ENCODE assay signal across 7 mouse cellular contexts in genomic region chrX:96712907-96713774, GRCm38 (mm10). TPM values are rescaled to one million over a fixed set of nuclear protein-coding genes. Genes with fewer than 3 reads are reported as not detected.
DNase-seq lines count a peak whose midpoint lies in the region; ATAC-seq lines count a peak whose summit lies in the region.

Gene Gpr165, plus strand, starts transcription at chrX:96713441.

- peak within 1 kb of the TSS; percentile 59 for H3K4me2 ChIP-seq in hindbrain, embryonic 15.5 days
- H3K4me2 ChIP-seq in neural tube, embryonic 11.5 days (ENCODE audit: low read depth), result peak within 1 kb of the TSS; percentile 47

- H3K9ac ChIP-seq in hindbrain, embryonic 15.5 days, result peak within 1 kb of the TSS; percentile 49
- peak within 1 kb of the TSS; percentile 49 for H3K9ac ChIP-seq in neural tube, embryonic 11.5 days (ENCODE audit: low read length)

- peak within 1 kb of the TSS; percentile 45 for H3K4me3 ChIP-seq in hindbrain, embryonic 15.5 days
- peak within 1 kb of the TSS; percentile 27 for H3K4me3 ChIP-seq in neural tube, embryonic 11.5 days (ENCODE audit: low read depth, low read length)

- H3K9me3 ChIP-seq in hindbrain, embryonic 15.5 days, result no peaks in the 10 kb centered on the region
- no peaks in the 10 kb centered on the region for H3K9me3 ChIP-seq in neural tube, embryonic 11.5 days (ENCODE audit: control insufficient read depth, low read length)

- H3K27me3 ChIP-seq in hindbrain, embryonic 15.5 days, result no peaks in the 10 kb centered on the region
- no peaks in the 10 kb centered on the region for H3K27me3 ChIP-seq in neural tube, embryonic 11.5 days (ENCODE audit: control insufficient read depth, insufficient read depth, low read length)

- no peaks in the 10 kb centered on the region for H3K4me1 ChIP-seq in hindbrain, embryonic 15.5 days (replicated peaks)
- no peaks in the 10 kb centered on the region for H3K4me1 ChIP-seq in neural tube, embryonic 11.5 days (ENCODE audit: control insufficient read depth, insufficient read depth, low read length)

- DNase-seq in brain, embryonic 18.5 days (ENCODE audit: low read depth, low spot score), result peak; percentile 28
- DNase-seq in embryo, embryonic 10 days (ENCODE audit: low spot score), result peak; percentile 52
- DNase-seq in gastrocnemius, postnatal 10 days, result peak; percentile 11
- peak; percentile 52 to 82 for DNase-seq in left cerebral cortex, postnatal 25 days (ENCODE audit: low spot score in 2 of 2)
- DNase-seq in neural tube, embryonic 11.5 days (ENCODE audit: low spot score), result peak; percentile 62
- DNase-seq in yolk sac, embryonic 10.5 days (ENCODE audit: low spot score), result no peak

- intact Hi-C loops in left cerebral cortex, postnatal 25 days (cut with DNase I), result no loop called here

- peak; percentile 99 for ATAC-seq in hindbrain, embryonic 15.5 days (ENCODE audit: low FRiP score, low read depth)
- ATAC-seq in neural tube, embryonic 11.5 days (ENCODE audit: insufficient read depth, low FRiP score, low TSS enrichment), result peak; percentile 99

- peak within 1 kb of the TSS; percentile 77 for H3K27ac ChIP-seq in hindbrain, embryonic 15.5 days (replicated peaks)
- H3K27ac ChIP-seq in neural tube, embryonic 11.5 days (ENCODE audit: low read depth, low read length), result no peak within 1 kb of the TSS

- no peaks in the 10 kb centered on the region for H3K36me3 ChIP-seq in hindbrain, embryonic 15.5 days
- H3K36me3 ChIP-seq in neural tube, embryonic 11.5 days (ENCODE audit: control insufficient read depth, insufficient read depth, low read length), result no peaks in the 10 kb centered on the region

- WGBS in hindbrain, embryonic 15.5 days, result 25% methylated on average over 16 of the region's 16 CpGs
- 25% methylated on average over 16 of the region's 16 CpGs for WGBS in neural tube, embryonic 11.5 days

RNA-seq across cellular contexts. Expression of gene Gpr165, which starts in this region (rescaled TPM):
- total RNA-seq in gastrocnemius, postnatal 10 days (2021), result under 1 TPM; 0.16 to 0.19 TPM
- polyA plus RNA-seq in hindbrain, embryonic 15.5 days (2015; fragmentation: Nextera tagmentation; extraction: Ambion mirVana), result 8.5 and 10.2 TPM in 2 replicates
- 10 to 100 TPM; 15.9 to 17.3 TPM for total RNA-seq in left cerebral cortex, postnatal 25 days (2021)
- 1.7 and 2.4 TPM in 2 replicates for polyA plus RNA-seq in neural tube, embryonic 11.5 days (2014; fragmentation: Nextera tagmentation; extraction: Ambion mirVana)

Comparison
In these comparisons a context has a peak if more than half of its experiments do, and no peak if none do; other contexts are left out.
1. RNA of gene Gpr165 (total RNA-seq): 15.9 to 17.3 TPM in left cerebral cortex, postnatal 25 days; 0.16 to 0.19 TPM in gastrocnemius, postnatal 10 days; every median in the first group is over 10 times any median in the second.
2. Peak in DNase-seq in gastrocnemius, postnatal 10 days; RNA of the gene not detected or under 1 TPM.